Mouse (Mus musculus): Measurements from ENCODE around the gene Uqcr10.

Gene Uqcr10

GRCm38 (mm10) chr11:4674593-4674992, 29.5 kb downstream of the Uqcr10 start:
- DNase-seq = peak; percentile 37 to 60

- DNase-seq = no peak
Measured at GRCm38 (mm10) chr11:4671736-4672135, 32.4 kb downstream of the Uqcr10 start.

DNA sequence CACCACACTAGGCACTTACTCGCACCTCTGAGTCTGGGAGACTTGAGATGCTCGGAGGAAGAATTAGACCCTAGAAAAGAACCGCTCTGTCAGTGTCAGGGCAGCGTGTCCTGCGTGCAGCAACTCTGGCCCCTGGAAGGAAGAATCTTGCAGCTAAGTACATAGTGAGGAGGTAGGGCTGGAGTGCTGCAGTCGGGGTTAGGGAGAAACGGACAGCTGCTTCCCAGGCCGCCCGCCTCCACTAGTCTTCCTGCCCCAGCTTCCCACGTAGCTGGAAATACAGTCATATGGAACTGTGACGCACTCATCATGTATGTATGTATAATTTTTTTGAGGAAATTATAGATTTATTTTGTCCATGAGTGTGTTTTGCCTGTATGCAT, 41.7 kb downstream of the Uqcr10 start:
- DNase-seq = no peak

- peak; percentile 32 to 78 for DNase-seq
Measured at GRCm38 (mm10) chr11:4661871-4662495, 42.2 kb downstream of the Uqcr10 start.

GRCm38 (mm10) chr11:4661324-4661723, 42.8 kb downstream of the Uqcr10 start:
- DNase-seq = no peak

- DNase-seq = no peak
Measured at GRCm38 (mm10) chr11:4660309-4661025, 43.7 kb downstream of the Uqcr10 start.

DNA sequence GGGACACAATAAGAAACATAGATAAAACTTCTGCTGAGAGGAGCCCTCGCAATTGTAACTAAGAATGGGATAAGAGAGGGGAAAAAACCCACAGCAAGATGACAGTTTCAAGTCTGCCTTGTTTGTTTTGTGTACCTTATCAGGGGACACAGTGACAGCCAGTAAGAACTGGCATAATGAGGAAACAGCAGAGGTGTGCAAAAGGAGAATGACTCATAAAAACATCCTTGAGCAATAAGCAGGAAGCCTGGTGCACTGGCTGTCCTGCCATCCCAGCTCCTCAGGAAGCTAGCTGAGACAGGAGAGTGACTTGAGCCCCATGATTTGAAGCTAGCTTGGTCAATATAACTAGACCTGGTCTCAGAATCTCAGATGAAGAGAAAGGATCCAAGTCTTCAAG, 44.3 kb downstream of the Uqcr10 start:
- no peak for DNase-seq

All from lung, postnatal 4 days (tissue).